Mouse (Mus musculus): ENCODE measurements around the gene Pcolce2. TPM values are rescaled to one million over a fixed set of nuclear protein-coding genes. Genes with fewer than 3 reads are reported as not detected.

The Pcolce2 gene
- total RNA-seq, 1 experiment = 27.0 TPM

- in situ Hi-C loops (cut with MboI; ENCODE audit: low sequenced_read_pairs in 2 of 2, unreplicated experiment in 2 of 2) = loop anchor here in 1 of 2 experiments (10.0 kb wide), 1 partner anchor 160 kb away; no protein-coding TSS in a partner anchor
- Histone ChIP-seq H3K9ac (ENCODE audit: insufficient read depth, low read depth, low read length, poor library complexity, severe bottlenecking) (no peak overlapping the region), H3K4me1 (ENCODE audit: control insufficient read depth in 2 of 2, insufficient read depth in 2 of 2, low read length in 2 of 2, poor library complexity in 1 of 2) (no peaks in the 10 kb centered on the region), H3K4me3 (ENCODE audit: insufficient read depth in 1 of 2, low read depth in 1 of 2, low read length in 2 of 2, poor library complexity in 1 of 2, severe bottlenecking in 1 of 2) (no peak overlapping the region), H3K27ac (ENCODE audit: insufficient read depth, low read depth, low read length, poor library complexity, severe bottlenecking) (no peak overlapping the region), H3K36me3 (ENCODE audit: control insufficient read depth, insufficient read depth, low read length, poor library complexity, severe bottlenecking) (peaks cover 2% of the 10 kb centered on the region), H3K9me3 (ENCODE audit: control insufficient read depth, insufficient read depth, low read depth, low read length) (no peaks in the 10 kb centered on the region)
- TF ChIP-seq MAFK (IDR thresholded peaks at IDR 0.05; ENCODE audit: insufficient read depth, low read depth, low read length) (no peak), ZNF384 (IDR thresholded peaks at IDR 0.05; ENCODE audit: low read depth, low read length) (peak; percentile 12; the same call in 1 of the 2 replicates), ZC3H11A (IDR thresholded peaks at IDR 0.05; ENCODE audit: borderline replicate concordance, low read depth, low read length) (no peak)
- DNase-seq (ENCODE audit: low read depth, low spot score) = no peak
Observed at GRCm38 (mm10) chr9:95695023-95695422, 57.6 kb downstream of the Pcolce2 start.

- Histone ChIP-seq H3K4me3 (ENCODE audit: insufficient read depth in 1 of 2, low read depth in 1 of 2, low read length in 2 of 2, poor library complexity in 1 of 2, severe bottlenecking in 1 of 2) (no peak overlapping the region), H3K36me3 (ENCODE audit: control insufficient read depth, insufficient read depth, low read length, poor library complexity, severe bottlenecking) (peaks cover 2% of the 10 kb centered on the region), H3K4me1 (ENCODE audit: control insufficient read depth in 2 of 2, insufficient read depth in 2 of 2, low read length in 2 of 2, poor library complexity in 1 of 2) (no peaks in the 10 kb centered on the region), H3K27ac (ENCODE audit: insufficient read depth, low read depth, low read length, poor library complexity, severe bottlenecking) (no peak overlapping the region), H3K9me3 (ENCODE audit: control insufficient read depth, insufficient read depth, low read depth, low read length) (no peaks in the 10 kb centered on the region), H3K9ac (ENCODE audit: insufficient read depth, low read depth, low read length, poor library complexity, severe bottlenecking) (no peak overlapping the region)
- TF ChIP-seq CHD2 (IDR thresholded peaks at IDR 0.05; ENCODE audit: low read depth, low read length) = no peak
- TF ChIP-seq ZNF384 (IDR thresholded peaks at IDR 0.05; ENCODE audit: low read depth, low read length) = no peak
- TF ChIP-seq ZC3H11A (IDR thresholded peaks at IDR 0.05; ENCODE audit: borderline replicate concordance, low read depth, low read length) = no peak
- no peak for TF ChIP-seq HCFC1 (IDR thresholded peaks at IDR 0.05; ENCODE audit: borderline replicate concordance, insufficient read depth, low read length)
- TF ChIP-seq MAFK (IDR thresholded peaks at IDR 0.05; ENCODE audit: insufficient read depth, low read depth, low read length) = no peak
- no peak for DNase-seq (ENCODE audit: low read depth, low spot score)
- in situ Hi-C loops (cut with MboI; ENCODE audit: low sequenced_read_pairs in 2 of 2, unreplicated experiment in 2 of 2) = loop anchor here in 1 of 2 experiments (10.0 kb wide), 1 partner anchor 162 kb away; no protein-coding TSS in a partner anchor
Observed at GRCm38 (mm10) chr9:95696581-95696980, 59.2 kb downstream of the Pcolce2 start.

GRCm38 (mm10) chr9:95697808-95698207 lies 60.4 kb downstream of the Pcolce2 start:
- peak; percentile 40 for DNase-seq (ENCODE audit: low read depth, low spot score)
- in situ Hi-C loops (cut with MboI; ENCODE audit: low sequenced_read_pairs in 2 of 2, unreplicated experiment in 2 of 2) = loop anchor here in 1 of 2 experiments (10.0 kb wide), 1 partner anchor 163 kb away; no protein-coding TSS in a partner anchor
- Histone ChIP-seq H3K27ac (ENCODE audit: insufficient read depth, low read depth, low read length, poor library complexity, severe bottlenecking) (no peak overlapping the region), H3K9ac (ENCODE audit: insufficient read depth, low read depth, low read length, poor library complexity, severe bottlenecking) (no peak overlapping the region), H3K4me3 (ENCODE audit: insufficient read depth in 1 of 2, low read depth in 1 of 2, low read length in 2 of 2, poor library complexity in 1 of 2, severe bottlenecking in 1 of 2) (no peak overlapping the region), H3K36me3 (ENCODE audit: control insufficient read depth, insufficient read depth, low read length, poor library complexity, severe bottlenecking) (peaks cover 2% of the 10 kb centered on the region), H3K4me1 (ENCODE audit: control insufficient read depth in 2 of 2, insufficient read depth in 2 of 2, low read length in 2 of 2, poor library complexity in 1 of 2) (no peaks in the 10 kb centered on the region), H3K9me3 (ENCODE audit: control insufficient read depth, insufficient read depth, low read depth, low read length) (no peaks in the 10 kb centered on the region)
- TF ChIP-seq HCFC1 (IDR thresholded peaks at IDR 0.05; ENCODE audit: borderline replicate concordance, insufficient read depth, low read length) (no peak), CHD2 (IDR thresholded peaks at IDR 0.05; ENCODE audit: low read depth, low read length) (no peak), ZC3H11A (IDR thresholded peaks at IDR 0.05; ENCODE audit: borderline replicate concordance, low read depth, low read length) (peak; percentile 77)

- Histone ChIP-seq H3K9me3 (ENCODE audit: control insufficient read depth, insufficient read depth, low read depth, low read length) (no peaks in the 10 kb centered on the region), H3K4me1 (ENCODE audit: control insufficient read depth in 2 of 2, insufficient read depth in 2 of 2, low read length in 2 of 2, poor library complexity in 1 of 2) (no peaks in the 10 kb centered on the region), H3K4me3 (ENCODE audit: insufficient read depth in 1 of 2, low read depth in 1 of 2, low read length in 2 of 2, poor library complexity in 1 of 2, severe bottlenecking in 1 of 2) (no peak overlapping the region), H3K9ac (ENCODE audit: insufficient read depth, low read depth, low read length, poor library complexity, severe bottlenecking) (no peak overlapping the region), H3K36me3 (ENCODE audit: control insufficient read depth, insufficient read depth, low read length, poor library complexity, severe bottlenecking) (peaks cover 2% of the 10 kb centered on the region), H3K27ac (ENCODE audit: insufficient read depth, low read depth, low read length, poor library complexity, severe bottlenecking) (no peak overlapping the region)
- no peak for DNase-seq (ENCODE audit: low read depth, low spot score)
- TF ChIP-seq HCFC1 (IDR thresholded peaks at IDR 0.05; ENCODE audit: borderline replicate concordance, insufficient read depth, low read length) = no peak
- TF ChIP-seq ZNF384 (IDR thresholded peaks at IDR 0.05; ENCODE audit: low read depth, low read length) = no peak
- TF ChIP-seq ZC3H11A (IDR thresholded peaks at IDR 0.05; ENCODE audit: borderline replicate concordance, low read depth, low read length) = no peak
- no peak for TF ChIP-seq CHD2 (IDR thresholded peaks at IDR 0.05; ENCODE audit: low read depth, low read length)
- TF ChIP-seq MAFK (IDR thresholded peaks at IDR 0.05; ENCODE audit: insufficient read depth, low read depth, low read length) = no peak
- in situ Hi-C loops (cut with MboI; ENCODE audit: low sequenced_read_pairs in 2 of 2, unreplicated experiment in 2 of 2) = loop anchor here in 1 of 2 experiments (10.0 kb wide), 1 partner anchor 164 kb away; no protein-coding TSS in a partner anchor
Observed at GRCm38 (mm10) chr9:95699273-95699672, 61.9 kb downstream of the Pcolce2 start.

- in situ Hi-C loops (cut with MboI; ENCODE audit: low sequenced_read_pairs in 2 of 2, unreplicated experiment in 2 of 2) = no loop called here
- no peak overlapping the region for H3K9ac ChIP-seq (ENCODE audit: insufficient read depth, low read depth, low read length, poor library complexity, severe bottlenecking)
- H3K36me3 ChIP-seq (ENCODE audit: control insufficient read depth, insufficient read depth, low read length, poor library complexity, severe bottlenecking) = no peaks in the 10 kb centered on the region
- H3K4me3 ChIP-seq (ENCODE audit: insufficient read depth in 1 of 2, low read depth in 1 of 2, low read length in 2 of 2, poor library complexity in 1 of 2, severe bottlenecking in 1 of 2) = no peak overlapping the region
- H3K27ac ChIP-seq (ENCODE audit: insufficient read depth, low read depth, low read length, poor library complexity, severe bottlenecking) = no peak overlapping the region
- TF ChIP-seq ZNF384 (IDR thresholded peaks at IDR 0.05; ENCODE audit: low read depth, low read length) = no peak
- TF ChIP-seq HCFC1 (IDR thresholded peaks at IDR 0.05; ENCODE audit: borderline replicate concordance, insufficient read depth, low read length) = no peak
- TF ChIP-seq MAFK (IDR thresholded peaks at IDR 0.05; ENCODE audit: insufficient read depth, low read depth, low read length) = no peak
- TF ChIP-seq ZC3H11A (IDR thresholded peaks at IDR 0.05; ENCODE audit: borderline replicate concordance, low read depth, low read length) = no peak
- TF ChIP-seq CHD2 (IDR thresholded peaks at IDR 0.05; ENCODE audit: low read depth, low read length) = no peak
- no peaks in the 10 kb centered on the region for H3K4me1 ChIP-seq (ENCODE audit: control insufficient read depth in 2 of 2, insufficient read depth in 2 of 2, low read length in 2 of 2, poor library complexity in 1 of 2)
- H3K9me3 ChIP-seq (ENCODE audit: control insufficient read depth, insufficient read depth, low read depth, low read length) = no peaks in the 10 kb centered on the region
- no peak for DNase-seq (ENCODE audit: low read depth, low spot score)
Observed at GRCm38 (mm10) chr9:95704078-95704477, 66.7 kb downstream of the Pcolce2 start.

Data from ES-E14 (cell line).